Mouse (Mus musculus) hindbrain, embryonic 15.5 days (tissue): ENCODE data around the gene Hspbap1. TPM values are rescaled to one million over a fixed set of nuclear protein-coding genes. Genes with fewer than 3 reads are reported as not detected.

Source experiments
- ATAC-seq: fragments of 200-750 bp; cut with Nextera tagmentation; 2 replicates; pipeline ENCODE4 v1.8.0; 2017; ENCODE audit warnings: low read depth, moderate number of reproducible peaks, moderate TSS enrichment; ENCODE audit not compliant: low FRiP score
- H3K27ac ChIP-seq: fragments of 300-500 bp; sonication (generic); replicated peaks from 2 replicates; pipeline ENCODE4 v1.5.1; 2015; ENCODE audit warnings: mild to moderate bottlenecking, inconsistent platforms
- H3K27me3 ChIP-seq: fragments of 300-500 bp; sonication (generic); 2 replicates; pipeline ENCODE4 v1.6.1; 2015; ENCODE audit warnings: control low read depth, inconsistent platforms
- H3K36me3 ChIP-seq: fragments of 300-500 bp; sonication (generic); 2 replicates; pipeline ENCODE4 v1.6.1; 2015; ENCODE audit warnings: control low read depth, inconsistent platforms
- H3K4me1 ChIP-seq: fragments of 300-500 bp; sonication (generic); replicated peaks from 2 replicates; pipeline ENCODE4 v1.6.1; 2015; ENCODE audit warnings: control low read depth, inconsistent platforms
- H3K4me2 ChIP-seq: fragments of 300-500 bp; sonication (generic); 2 replicates; pipeline ENCODE4 v1.6.1; 2015; ENCODE audit warnings: moderate library complexity, mild to moderate bottlenecking, inconsistent platforms
- H3K4me3 ChIP-seq: fragments of 300-500 bp; sonication (generic); 2 replicates; pipeline ENCODE4 v1.5.1; 2015; ENCODE audit warnings: mild to moderate bottlenecking, inconsistent platforms
- H3K9ac ChIP-seq: fragments of 300-500 bp; sonication (generic); 2 replicates; pipeline ENCODE4 v1.6.1; 2015; ENCODE audit warnings: inconsistent platforms
- H3K9me3 ChIP-seq: fragments of 300-500 bp; sonication (generic); 2 replicates; pipeline ENCODE4 v1.6.1; 2016; ENCODE audit warnings: control low read depth, inconsistent platforms
- WGBS: fragments of 180-500 bp; shearing (Covaris S2); methylation state at CpG from one replicate; pipeline ENCODE4 v1.1.7; 2015; 5-methylcytosine and 5-hydroxymethylcytosine counted together
- polyA plus RNA-seq: library from polyadenylated mRNA; unstranded; fragments of >200 nt; fragmentation: Nextera tagmentation; extraction: Ambion mirVana; gene quantifications from 2 replicates; pipeline ENCODE4 v1.2.1, GENCODE M21; 2015

Gene Hspbap1
- polyA plus RNA-seq, 1 experiment from 2014 or later = 14.5 TPM

GRCm38 (mm10) chr16:35742251-35742937, 27.8 kb upstream of the Hspbap1 start:
- no peak for ATAC-seq
- Histone ChIP-seq H3K36me3 (no peaks in the 10 kb centered on the region), H3K4me2 (no peak overlapping the region), H3K4me3 (no peak overlapping the region), H3K9ac (no peak overlapping the region), H3K27me3 (no peaks in the 10 kb centered on the region), H3K4me1 (0 out of 2 replicates have a peak, but pooled peaks cover 4% of the 10 kb centered on the region), H3K27ac (no peak overlapping the region), H3K9me3 (no peaks in the 10 kb centered on the region)
- whole genome bisulfite sequencing = 94% methylated on average over 12 of the region's 12 CpGs

GRCm38 (mm10) chr16:35747417-35748236, 22.5 kb upstream of the Hspbap1 start:
- no peak overlapping the region for H3K4me2 ChIP-seq
- H3K4me1 ChIP-seq = no peaks in the 10 kb centered on the region
- no peaks in the 10 kb centered on the region for H3K9me3 ChIP-seq
- H3K36me3 ChIP-seq = no peaks in the 10 kb centered on the region
- no peak overlapping the region for H3K4me3 ChIP-seq
- no peak overlapping the region for H3K9ac ChIP-seq
- H3K27me3 ChIP-seq = no peaks in the 10 kb centered on the region
- ATAC-seq = no peak
- 68% methylated on average over 9 of the region's 9 CpGs for WGBS
- no peak overlapping the region for H3K27ac ChIP-seq

GRCm38 (mm10) chr16:35748237-35748603, 22.0 kb upstream of the Hspbap1 start:
- 84% methylated on average over 7 of the region's 7 CpGs for WGBS
- no peaks in the 10 kb centered on the region for H3K36me3 ChIP-seq
- no peak for ATAC-seq
- no peak overlapping the region for H3K4me2 ChIP-seq
- H3K4me3 ChIP-seq = no peak overlapping the region
- H3K9ac ChIP-seq = no peak overlapping the region
- no peaks in the 10 kb centered on the region for H3K9me3 ChIP-seq
- no peaks in the 10 kb centered on the region for H3K27me3 ChIP-seq
- no peak overlapping the region for H3K27ac ChIP-seq
- H3K4me1 ChIP-seq = no peaks in the 10 kb centered on the region

DNA sequence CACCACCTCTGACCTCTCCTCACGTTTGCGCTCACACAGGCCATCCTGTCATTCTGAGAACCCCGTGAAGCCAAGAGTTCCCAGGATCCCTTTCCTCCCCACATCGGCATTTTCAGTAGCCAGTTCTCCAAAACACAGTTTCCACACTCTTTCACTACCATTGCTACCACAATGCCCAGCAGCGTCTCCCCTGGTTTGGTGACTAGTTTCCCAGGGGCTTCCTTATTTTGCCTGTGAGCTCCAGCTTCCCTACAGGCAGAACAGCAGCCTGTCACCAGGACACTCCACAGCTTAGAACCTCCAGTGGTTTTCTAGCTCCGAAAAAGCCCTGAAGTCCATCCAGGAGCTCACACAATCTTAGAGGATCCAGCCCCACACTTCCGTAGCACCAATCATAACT, 20.8 kb upstream of the Hspbap1 start:
- 76% methylated on average over 7 of the region's 7 CpGs for WGBS
- no peaks in the 10 kb centered on the region for H3K4me1 ChIP-seq
- H3K9me3 ChIP-seq = no peaks in the 10 kb centered on the region
- H3K27me3 ChIP-seq = no peaks in the 10 kb centered on the region
- H3K4me2 ChIP-seq = no peak overlapping the region
- no peak for ATAC-seq
- H3K9ac ChIP-seq = no peak overlapping the region
- no peak overlapping the region for H3K27ac ChIP-seq
- H3K4me3 ChIP-seq = no peak overlapping the region
- no peaks in the 10 kb centered on the region for H3K36me3 ChIP-seq

GRCm38 (mm10) chr16:35751841-35752240, 18.3 kb upstream of the Hspbap1 start:
- no peak for ATAC-seq
- WGBS = 92% methylated on average over 4 of the region's 4 CpGs
- H3K27me3 ChIP-seq = no peaks in the 10 kb centered on the region

DNA sequence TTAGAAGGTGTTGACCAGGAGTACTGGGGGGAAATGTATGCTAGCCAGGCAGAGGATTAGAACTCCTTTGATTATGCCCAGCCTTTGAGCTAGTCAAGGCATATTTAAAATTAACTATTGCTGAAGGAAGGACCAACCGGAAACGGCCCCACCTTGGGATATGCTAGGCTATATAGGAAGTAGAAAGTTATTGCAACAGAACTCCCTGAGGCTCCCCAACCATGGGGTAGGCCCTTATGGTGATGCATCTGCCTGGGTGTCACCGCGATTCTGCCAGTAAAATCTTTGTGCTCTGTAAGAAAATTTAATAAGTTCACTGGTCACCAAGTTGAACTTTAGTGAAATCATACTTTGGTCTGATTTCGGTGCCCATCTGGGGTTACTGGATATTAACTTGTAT, 16.2 kb upstream of the Hspbap1 start:
- Histone ChIP-seq H3K9me3 (no peaks in the 10 kb centered on the region), H3K27me3 (no peaks in the 10 kb centered on the region), H3K36me3 (no peaks in the 10 kb centered on the region), H3K27ac (no peak overlapping the region), H3K4me2 (no peak overlapping the region), H3K4me1 (peaks cover 11% of the 10 kb centered on the region), H3K4me3 (no peak overlapping the region), H3K9ac (no peak overlapping the region)
- 95% methylated on average over 5 of the region's 5 CpGs for WGBS
- ATAC-seq = no peak

More at GRCm38 (mm10) chr16:35751841-35752240, 18.3 kb upstream of the Hspbap1 start:
- Histone ChIP-seq H3K4me3 (no peak overlapping the region), H3K4me1 (peaks cover 11% of the 10 kb centered on the region), H3K9ac (no peak overlapping the region), H3K4me2 (no peak overlapping the region), H3K36me3 (no peaks in the 10 kb centered on the region), H3K27ac (no peak overlapping the region), H3K9me3 (no peaks in the 10 kb centered on the region)

DNA sequence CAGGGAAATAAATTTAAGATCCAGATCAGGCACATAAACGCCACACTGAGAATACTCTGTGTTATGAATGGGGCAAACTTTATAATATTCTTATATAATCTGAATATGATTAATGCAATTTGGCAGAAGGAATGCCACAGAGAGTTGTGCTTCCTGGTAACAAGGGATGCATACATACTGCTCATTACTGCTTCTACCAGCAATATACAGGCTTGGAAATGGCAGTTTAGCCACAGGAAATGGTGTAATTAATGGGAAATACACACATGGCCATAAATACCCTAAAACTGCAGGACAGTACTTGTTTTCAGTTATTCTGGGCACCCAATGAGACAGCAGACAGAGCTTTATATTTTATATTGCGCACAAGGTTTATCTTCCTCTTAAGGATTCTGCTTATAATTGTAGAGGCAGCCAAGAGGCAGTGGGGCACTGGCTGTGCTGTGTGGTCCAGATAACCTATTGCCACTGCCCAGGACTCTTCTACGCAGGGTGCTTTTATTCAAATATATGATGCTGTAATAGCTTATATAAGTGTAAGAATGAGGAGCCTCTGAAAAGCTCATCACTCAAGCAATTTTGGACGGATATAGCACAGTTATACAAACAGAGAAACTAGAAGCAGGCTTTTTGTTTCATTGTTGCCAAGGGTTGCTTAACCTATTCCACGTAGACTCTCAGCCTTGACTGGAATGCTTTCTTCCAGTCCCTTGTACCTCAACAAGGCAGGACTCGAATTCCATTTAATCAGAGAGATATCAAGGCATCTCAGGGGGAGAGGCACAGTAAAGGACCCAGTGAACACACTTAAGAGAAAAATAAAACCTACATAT, 14.5 kb upstream of the Hspbap1 start:
- Histone ChIP-seq H3K9me3 (no peaks in the 10 kb centered on the region), H3K27me3 (no peaks in the 10 kb centered on the region), H3K27ac (no peak overlapping the region), H3K4me2 (no peak overlapping the region), H3K9ac (no peak overlapping the region), H3K4me3 (no peak overlapping the region), H3K4me1 (peaks cover 11% of the 10 kb centered on the region), H3K36me3 (no peaks in the 10 kb centered on the region)
- ATAC-seq = no peak
- 70% methylated on average over 6 of the region's 6 CpGs for WGBS

- Histone ChIP-seq H3K27me3 (no peaks in the 10 kb centered on the region), H3K36me3 (no peaks in the 10 kb centered on the region), H3K4me1 (peaks cover 11% of the 10 kb centered on the region), H3K9me3 (no peaks in the 10 kb centered on the region), H3K9ac (no peak overlapping the region), H3K4me2 (no peak overlapping the region), H3K27ac (no peak overlapping the region), H3K4me3 (no peak overlapping the region)
- ATAC-seq = no peak
- WGBS = 88% methylated on average over 9 of the region's 9 CpGs
Observed at GRCm38 (mm10) chr16:35756697-35757096, 13.5 kb upstream of the Hspbap1 start.

DNA sequence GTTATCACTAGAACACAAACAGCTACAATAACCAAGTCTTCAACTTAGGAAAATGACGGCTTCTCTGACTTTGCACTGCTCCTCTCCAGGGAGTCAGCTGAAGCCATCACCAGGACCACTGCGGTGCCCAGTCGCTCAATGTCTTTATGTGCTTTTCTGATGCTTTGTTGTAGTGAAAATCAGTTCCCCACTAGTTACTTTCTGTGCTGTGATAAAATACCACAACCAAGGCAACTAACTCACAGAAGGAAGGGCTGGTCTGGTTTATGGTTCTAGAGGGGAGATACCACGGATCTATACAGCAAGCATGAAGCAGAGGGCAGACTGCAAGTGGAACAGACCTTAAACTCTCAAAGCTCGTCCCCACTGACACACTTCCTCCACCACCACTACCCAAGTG, 10.8 kb upstream of the Hspbap1 start:
- Histone ChIP-seq H3K4me1 (peaks cover 11% of the 10 kb centered on the region), H3K4me3 (no peak overlapping the region), H3K27ac (no peak overlapping the region), H3K4me2 (no peak overlapping the region), H3K36me3 (no peaks in the 10 kb centered on the region), H3K9ac (no peak overlapping the region), H3K9me3 (no peaks in the 10 kb centered on the region), H3K27me3 (no peaks in the 10 kb centered on the region)
- no peak for ATAC-seq
- 84% methylated on average over 5 of the region's 5 CpGs for WGBS

DNA sequence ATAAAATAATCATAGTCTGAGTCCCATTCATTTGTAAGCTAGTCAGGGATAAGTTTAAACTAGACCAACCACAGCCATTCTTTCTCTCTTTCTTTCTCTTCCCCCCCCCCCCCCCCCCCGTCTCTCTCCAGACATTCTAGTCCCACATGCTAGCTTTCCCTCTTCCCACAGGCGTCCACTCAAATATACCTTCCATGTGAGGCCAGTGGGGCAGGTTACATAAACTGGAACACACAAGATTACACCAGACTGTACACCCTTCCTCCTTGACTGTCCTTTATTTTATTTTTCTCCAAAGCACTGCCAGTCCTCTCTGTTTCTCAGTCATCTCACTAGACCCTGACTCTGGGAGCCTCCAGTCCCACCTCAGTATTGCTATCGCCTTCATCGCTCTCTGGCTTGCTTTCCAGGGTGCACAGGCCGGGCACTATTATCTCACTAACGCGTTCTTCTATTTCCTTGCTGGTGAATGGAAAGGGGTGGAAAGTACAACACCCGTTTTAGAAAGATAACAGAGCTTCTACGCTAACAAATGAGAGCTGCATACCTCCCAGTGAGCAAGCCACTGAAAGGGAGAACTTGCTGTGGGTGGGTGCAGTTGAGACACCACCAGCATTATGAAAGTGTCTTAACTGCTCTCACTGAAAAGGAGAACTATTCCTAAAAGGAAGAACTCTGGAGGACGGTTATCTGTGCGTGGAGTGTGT, 6.4 kb upstream of the Hspbap1 start:
- 80% methylated on average over 11 of the region's 11 CpGs for WGBS
- H3K27me3 ChIP-seq = no peaks in the 10 kb centered on the region
- no peak overlapping the region for H3K27ac ChIP-seq
- H3K4me3 ChIP-seq = no peak overlapping the region
- peaks cover 21% of the 10 kb centered on the region for H3K4me1 ChIP-seq
- H3K9ac ChIP-seq = no peak overlapping the region
- no peak for ATAC-seq
- no peak overlapping the region for H3K4me2 ChIP-seq
- H3K36me3 ChIP-seq = no peaks in the 10 kb centered on the region
- no peaks in the 10 kb centered on the region for H3K9me3 ChIP-seq

GRCm38 (mm10) chr16:35764941-35765340, 5.2 kb upstream of the Hspbap1 start:
- H3K36me3 ChIP-seq = no peaks in the 10 kb centered on the region
- H3K27ac ChIP-seq = no peak overlapping the region
- ATAC-seq = no peak
- H3K9ac ChIP-seq = no peak overlapping the region
- H3K4me3 ChIP-seq = no peak overlapping the region
- peaks cover 28% of the 10 kb centered on the region for H3K4me1 ChIP-seq
- no peaks in the 10 kb centered on the region for H3K9me3 ChIP-seq
- no peaks in the 10 kb centered on the region for H3K27me3 ChIP-seq
- no peak overlapping the region for H3K4me2 ChIP-seq
- WGBS = 73% methylated on average over 1 of the region's 1 CpGs
